Mouse (Mus musculus) kidney, postnatal 36 days (tissue): ENCODE measurements around the gene Stum.

Experiments
- DNase-seq, 2 experiments: peaks; one replicate each; pipeline ENCODE4 v3.0.0; 2021 to 2022; ENCODE audit warnings: mixed read lengths in 2 of 2

The Stum gene

GRCm38 (mm10) chr1:180427685-180428084, 55.6 kb downstream of the Stum start:
- DNase-seq, result no peak

GRCm38 (mm10) chr1:180426405-180426804, 56.9 kb downstream of the Stum start:
- DNase-seq, result no peak

GRCm38 (mm10) chr1:180423931-180424330, 59.4 kb downstream of the Stum start:
- no peak for DNase-seq

DNA sequence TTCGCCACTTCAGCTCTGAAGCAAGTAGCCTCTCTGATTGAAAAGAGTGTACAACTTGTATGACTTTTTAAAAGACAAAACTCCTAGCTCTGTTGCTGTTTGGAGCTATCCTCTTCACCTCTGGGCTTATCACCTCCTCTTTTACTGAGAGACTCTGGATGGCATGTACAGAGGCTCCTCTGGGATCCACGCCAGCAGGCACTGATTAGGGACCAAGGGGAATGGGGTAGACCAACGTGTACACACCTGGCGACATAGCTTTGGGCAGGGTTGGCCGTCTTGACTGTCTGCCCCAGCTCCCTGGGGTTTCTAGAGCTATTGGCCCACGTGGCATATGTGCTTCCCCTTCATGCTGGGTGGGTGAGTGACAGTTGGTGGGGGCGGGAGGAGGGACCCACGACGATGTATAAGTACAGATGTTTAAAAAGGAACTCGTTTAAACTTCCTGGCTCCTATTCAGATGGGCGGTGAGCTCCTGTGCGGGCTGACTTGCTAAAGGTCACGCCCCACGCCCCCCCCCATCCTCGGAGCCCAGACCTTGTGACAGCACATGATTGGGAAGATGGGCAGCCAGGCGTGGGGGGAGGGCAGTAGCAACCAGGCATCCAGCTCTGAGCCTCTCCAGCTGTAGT, 60.2 kb downstream of the Stum start:
- no peak for DNase-seq

DNA sequence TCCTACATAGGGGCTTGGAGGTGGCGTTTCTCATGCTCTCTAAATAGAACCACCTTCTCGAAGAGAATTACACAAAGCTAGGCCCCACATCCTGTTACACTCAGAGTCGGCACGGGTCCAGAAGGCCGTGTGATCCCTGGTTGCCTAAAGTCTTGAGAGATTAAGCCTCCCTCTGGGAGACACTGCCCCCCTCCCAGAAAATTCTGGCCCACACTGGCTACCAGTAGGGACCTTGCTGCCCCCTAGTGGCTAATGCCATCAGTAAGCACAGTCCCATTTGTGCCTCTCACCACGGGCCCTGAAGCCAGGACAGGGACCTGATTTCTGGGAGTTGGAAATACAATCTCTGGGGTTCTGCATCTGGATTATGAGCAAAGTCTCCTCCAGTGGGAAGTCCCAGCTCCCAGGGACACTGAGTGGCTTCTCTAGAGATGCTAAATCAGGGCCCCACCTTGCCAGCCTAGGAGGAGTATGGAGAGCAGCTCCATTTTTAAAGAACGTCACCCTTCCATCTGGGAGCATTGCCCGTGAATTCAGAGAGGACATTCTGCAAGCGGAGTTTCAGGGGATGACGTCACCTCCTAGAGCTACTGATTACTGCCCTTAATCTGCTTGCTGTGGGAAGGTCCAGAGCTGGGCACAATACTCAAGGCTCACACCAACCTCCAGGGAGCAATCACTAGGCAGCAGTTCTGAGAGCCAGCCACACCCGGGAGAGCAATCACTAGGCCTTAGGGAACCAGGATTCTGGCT, 61.1 kb downstream of the Stum start:
- DNase-seq, result peak; percentile 87 to 91

DNA sequence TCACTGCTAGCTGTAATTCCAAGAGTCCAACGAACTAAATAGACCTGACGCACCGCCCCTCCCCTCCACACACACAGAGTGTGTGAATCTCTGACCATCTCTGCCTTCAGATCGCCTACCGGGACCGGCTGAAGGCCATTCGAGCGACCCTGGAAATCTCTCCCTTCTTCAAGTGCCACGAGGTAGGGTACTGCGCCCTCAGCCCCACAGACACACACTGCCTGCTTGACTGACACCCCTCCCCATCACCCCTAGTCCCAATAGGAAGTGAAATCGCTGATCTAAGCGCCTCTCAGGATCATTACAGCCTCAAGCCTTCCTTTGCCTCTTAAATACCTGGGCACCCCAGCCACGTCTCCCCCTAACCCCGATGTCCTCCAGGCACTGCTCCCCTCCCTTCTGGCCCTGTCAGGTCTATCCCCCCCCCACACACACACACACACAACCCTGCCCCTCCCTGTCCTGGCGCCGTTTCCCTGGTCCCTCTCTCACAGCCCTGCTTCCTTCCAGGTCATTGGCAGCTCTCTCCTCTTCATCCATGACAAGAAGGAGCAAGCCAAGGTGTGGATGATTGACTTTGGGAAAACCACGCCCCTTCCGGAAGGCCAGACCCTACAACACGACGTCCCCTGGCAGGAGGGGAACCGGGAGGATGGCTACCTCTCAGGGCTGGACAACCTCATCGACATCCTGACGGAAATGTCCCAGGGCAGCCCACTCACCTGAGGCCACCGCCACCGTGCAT, 62.0 kb downstream of the Stum start:
- DNase-seq, result peak; percentile 39 to 41

DNA sequence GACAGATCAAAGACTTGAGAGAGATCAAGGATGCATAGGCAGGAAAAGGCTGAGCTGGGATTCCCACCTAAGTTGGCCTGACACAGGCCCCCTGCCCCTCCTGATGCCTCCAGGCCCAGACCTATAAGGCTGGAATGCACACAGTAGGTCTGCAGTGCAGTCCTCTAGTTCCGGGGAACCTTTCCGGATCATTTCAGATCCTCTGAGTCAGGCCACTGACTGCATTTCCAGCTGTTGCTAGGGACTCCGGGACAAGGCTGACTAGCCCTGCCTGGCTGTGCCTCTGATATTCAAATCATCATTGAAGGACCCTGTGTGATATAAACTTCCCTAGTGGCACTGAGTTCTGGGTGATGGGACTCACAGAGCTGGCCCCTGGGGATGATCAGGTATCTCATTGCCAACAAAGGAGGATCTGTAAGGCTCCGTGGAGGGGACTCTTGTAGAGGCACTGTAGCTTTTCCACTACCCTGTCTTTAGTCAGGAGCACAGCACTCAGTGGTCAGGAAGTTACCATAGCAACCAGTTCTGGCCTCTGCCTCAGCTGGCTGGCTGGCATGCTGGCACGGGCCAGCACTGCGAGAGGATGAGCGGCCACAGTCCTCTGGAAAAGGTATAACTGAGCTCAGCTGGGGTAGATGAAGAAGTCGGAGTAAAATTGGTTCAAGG, 62.7 kb downstream of the Stum start:
- peak; percentile 59 to 70 for DNase-seq

DNA sequence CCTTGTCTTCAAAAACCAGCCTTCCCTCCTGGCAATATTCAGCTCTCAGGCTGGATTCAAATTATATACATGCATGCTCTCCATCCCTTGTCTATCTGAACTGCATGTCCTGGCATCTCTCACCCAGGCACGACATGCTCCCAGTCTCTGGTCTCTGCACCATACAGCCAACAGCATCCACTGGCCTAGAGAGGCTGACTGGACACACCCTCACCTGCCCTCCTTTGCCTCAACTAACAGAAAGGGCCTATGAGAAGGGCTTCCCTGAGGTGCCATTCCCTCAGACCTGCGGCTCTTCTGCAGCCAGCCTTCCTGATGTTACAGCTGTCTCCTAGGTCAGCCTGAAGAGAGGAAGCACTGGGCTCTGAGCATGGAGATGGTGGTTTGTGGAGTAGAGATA, 64.2 kb downstream of the Stum start:
- DNase-seq, result no peak

- no peak for DNase-seq
Measured at GRCm38 (mm10) chr1:180417118-180417517, 66.2 kb downstream of the Stum start.

DNA sequence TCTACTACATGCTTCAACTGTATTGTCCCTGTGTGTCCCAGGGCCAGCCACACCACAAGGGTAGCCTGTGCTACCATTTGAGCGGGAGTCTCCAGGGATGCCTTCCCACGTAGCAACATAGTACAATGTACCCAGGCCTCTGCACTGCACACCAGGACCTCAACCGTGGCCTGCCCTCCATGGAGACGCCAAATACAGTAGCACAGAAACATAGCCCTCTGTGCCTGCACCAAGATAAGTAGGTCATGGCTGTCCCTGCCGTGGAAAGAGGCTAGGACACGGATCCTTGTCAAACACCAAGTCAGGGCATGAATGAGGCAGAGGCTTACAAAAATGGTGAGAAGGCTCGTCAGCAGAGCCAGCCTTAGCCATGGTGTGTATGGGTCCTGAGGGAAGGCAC, 67.5 kb downstream of the Stum start:
- DNase-seq, result no peak

DNA sequence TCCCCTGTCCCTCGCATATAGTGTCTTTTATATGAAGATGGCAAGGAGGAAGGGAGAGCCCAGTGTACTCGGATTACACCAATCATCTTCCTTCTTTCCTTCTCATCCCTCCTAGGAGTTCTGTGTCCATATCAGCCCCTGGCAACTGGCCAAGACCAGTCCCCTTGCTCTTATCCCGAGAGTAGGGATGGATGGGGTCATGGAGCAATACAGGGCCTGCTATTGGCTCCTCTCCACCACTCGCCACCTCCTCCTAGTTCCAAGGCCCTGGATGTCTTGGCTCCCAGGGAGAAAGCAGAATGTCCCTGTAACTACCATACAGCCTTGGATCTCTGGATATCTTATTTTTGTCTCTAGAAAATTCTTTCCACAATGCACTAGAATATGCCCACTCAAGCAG, 68.2 kb downstream of the Stum start:
- no peak for DNase-seq

- no peak for DNase-seq
Measured at GRCm38 (mm10) chr1:180410306-180410705, 73.0 kb downstream of the Stum start.

DNA sequence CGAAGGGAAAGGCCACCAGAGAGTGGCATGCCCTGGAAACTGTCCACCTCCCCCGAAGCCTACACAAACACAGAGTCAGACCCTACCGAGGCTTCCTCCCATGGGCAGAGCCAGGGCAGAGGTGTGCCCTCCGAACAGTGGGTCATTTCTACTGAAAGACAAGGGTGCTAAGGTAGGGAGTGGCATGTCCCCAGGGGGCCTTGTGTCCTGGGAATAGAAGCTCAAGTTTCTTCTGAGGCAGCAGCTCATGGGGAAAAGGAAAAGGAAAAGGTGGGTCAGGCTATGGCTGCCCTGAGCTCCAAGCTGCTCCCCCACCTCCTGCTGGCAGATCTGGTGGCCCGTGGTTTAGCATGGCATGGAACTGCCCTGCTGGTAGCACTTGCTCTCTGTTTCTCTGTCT, 73.5 kb downstream of the Stum start:
- DNase-seq, result peak in 1 of 2 experiments; percentile 36

- DNase-seq, result peak; percentile 79 to 82
Measured at GRCm38 (mm10) chr1:180408832-180409231, 74.5 kb downstream of the Stum start.

DNA sequence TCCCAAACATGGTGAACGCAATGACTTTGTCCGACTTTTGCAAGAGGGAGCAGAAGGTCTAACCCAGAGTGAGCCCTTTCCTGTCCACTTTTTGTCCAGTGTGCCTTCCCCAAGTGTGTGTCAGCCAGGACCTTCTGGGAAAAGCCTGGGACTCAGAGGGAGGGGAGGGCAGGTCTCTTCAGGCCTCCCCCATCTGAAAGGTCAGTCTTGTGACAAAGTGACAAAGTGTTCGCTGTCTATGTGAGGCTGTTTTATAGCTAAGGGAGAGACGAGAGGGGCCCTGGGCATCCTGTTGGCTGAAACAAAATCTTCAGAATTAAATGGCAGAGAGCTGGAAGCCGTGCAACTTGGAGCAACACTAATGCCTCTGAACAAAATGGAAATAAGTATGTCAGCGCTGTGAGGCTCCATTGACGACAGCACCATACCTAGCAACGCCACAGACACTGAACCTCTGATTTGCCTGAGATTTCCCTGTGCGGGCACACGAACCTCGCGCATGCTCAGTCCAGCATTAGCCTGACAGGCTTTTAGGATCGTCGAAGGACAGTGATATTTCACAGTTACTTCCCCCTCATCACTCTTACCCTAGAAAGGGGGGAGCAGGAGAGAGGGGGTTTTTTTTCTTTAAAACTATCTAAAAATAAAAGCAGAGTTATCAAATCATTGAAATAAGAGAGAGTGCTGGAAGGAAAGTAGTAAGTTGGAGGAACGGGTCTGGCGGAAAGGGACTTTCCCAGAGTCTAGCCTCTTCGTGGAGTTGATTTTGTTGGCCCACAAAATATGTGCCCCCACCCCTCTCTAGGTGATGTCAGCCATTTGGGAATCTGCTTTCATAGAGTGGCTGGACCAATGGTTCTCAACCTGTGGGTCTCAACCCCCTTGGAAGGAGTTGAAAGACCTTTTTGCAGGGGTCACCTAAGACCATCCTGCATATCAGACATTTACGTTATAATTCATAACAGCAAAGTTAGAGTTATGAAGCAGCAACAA, 75.3 kb downstream of the Stum start:
- DNase-seq, result peak in 1 of 2 experiments; percentile 39

DNA sequence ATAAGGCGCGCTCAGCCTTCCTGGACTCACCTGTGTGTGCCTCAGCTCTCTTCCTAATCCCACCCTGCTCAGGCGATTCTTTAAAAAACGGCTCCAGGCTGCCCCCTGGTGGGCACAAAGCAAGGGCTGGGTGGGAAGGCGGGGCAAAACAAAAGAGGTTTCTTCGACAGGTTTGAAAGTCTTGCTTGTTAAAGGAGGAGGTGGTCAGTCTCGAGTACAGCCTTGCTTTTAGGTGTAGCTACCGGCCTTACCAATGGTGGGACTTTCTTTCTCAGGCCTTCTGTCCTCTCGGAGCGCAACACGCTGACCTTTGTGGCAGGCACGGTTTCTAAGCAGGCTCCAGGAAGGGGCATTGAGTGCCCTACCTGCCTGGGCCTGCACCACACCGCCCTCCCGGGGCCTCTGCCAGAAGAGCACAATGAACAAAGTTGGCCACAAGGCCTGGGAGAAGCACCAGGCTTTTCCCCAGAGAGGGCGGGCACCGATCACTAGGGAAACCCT, 76.1 kb downstream of the Stum start:
- DNase-seq, result peak; percentile 88 to 91

DNA sequence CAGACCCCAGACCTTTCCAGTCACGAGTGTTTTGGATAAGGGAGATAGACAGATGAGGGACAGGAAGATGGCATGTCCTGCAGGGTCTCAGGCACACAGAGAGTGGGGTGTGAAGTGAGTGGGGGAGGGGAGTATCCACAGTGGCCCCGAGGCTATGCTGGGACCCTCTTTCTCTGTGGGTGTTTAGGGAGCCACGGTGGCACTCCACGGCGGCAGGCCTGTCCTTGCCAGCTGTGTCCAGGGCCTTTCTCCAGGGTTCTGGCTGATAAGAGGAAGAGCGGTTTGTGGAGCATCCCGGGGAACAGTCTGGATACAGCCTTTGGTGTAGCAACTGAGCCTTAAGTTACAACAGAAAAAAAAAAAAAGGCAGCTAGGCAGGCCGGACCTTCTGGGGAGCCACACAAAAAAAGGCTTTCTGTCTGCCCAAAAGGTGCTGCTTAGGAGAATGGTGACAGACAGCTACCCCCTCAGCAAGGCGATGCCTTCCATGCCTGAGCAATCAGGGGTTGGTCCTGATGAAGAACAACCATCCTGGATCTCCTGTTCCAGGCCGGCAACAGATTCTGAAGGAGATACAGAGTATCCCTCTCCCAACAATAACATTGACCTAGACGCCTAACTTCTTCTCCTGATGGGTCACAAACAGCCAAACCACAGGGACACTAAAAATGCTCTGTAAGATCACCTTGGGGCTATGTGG, 76.8 kb downstream of the Stum start:
- DNase-seq, result no peak

DNA sequence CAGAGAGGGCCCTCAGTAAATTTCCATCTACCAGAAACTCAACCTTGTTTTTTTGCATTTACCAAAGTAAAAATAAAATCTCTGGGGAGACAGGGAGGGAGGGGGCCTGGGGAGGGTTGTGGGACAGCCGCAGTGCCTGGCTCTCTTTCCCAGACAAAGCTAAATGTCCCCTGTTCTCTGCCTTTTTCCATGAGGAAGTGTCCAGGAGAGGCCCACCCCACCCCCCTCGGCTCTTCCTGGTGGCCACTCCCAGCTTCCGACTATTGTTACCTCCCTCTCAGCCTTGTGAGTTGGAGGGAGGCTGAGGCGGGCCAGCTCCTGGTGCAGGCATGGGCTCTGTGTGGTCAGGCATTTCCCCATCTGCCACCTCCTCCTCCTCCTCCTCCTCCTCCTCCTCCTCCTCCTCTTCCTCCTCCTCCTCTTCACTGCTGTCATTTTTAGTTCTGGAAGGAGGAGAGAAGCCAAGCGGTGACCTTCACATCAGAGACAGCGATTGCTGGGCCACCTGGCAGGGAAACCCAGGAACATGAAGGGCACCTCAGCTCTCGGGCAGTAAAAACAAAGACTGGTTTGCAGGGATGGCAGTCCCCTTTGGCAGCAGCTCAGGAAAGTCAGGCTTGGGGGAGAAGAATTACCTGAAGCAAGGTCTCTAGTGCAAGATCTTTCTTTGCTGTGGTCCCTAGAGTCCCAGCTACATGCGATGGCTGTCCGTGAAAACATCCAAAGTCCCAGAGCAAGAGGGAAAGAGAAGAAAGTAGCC, 77.5 kb downstream of the Stum start:
- DNase-seq, result peak; percentile 79 to 86

GRCm38 (mm10) chr1:180404706-180405105, 78.6 kb downstream of the Stum start:
- DNase-seq, result peak in 1 of 2 experiments; percentile 39
